Mouse (Mus musculus) cerebellum, postnatal 25 days (tissue): ENCODE results near the gene Gm18596.

Source experiments
- DNase-seq, 2 experiments: peaks; one replicate each; pipeline ENCODE4 v3.0.0; 2021; ENCODE audit warnings: mixed read lengths in 2 of 2

Gm18596 gene

DNA sequence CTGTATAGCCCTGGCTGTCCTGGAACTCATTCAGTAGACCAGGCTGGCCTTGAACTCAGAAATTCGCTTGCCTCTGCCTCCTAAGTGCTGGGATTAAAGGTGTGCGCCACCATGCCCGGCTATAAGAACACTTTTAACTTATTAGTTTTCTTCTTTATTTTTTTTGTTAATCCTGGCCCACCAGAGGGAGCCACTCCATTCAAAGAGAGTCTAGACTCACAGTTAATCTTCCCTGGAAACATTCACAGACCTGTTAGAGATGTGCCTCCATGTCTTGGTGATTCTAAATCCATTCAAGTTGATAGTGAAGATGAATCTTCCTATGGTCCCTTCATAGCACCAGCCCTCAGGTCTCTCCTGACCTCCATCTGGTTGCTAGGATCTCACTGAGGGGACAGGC is 32.6 kb downstream of the Gm18596 start:
- no peak for DNase-seq

DNA sequence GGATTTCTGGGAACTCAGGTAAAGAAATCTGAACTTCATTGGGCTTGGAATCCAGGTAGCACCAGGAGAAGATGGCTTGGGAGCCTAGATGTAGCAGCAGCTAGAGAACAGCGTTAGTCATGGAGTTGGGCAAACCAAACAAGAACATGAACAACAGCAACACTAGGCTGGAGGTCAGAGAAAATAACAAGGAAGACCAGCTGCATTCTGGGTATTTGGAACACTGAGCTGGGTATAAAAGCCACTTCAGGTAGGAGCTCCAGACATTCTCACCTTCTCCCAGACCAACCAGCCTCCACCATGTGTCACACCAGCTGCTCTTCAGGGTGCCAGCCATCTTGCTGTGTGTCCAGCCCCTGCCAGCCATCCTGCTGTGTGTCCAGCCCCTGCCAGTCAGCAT is 36.1 kb downstream of the Gm18596 start, which contains the start of gene Gm10272:
Gm10272 (plus strand) TSS at position 301 of the 400 bp plus-strand sequence.
- no peak for DNase-seq

DNA sequence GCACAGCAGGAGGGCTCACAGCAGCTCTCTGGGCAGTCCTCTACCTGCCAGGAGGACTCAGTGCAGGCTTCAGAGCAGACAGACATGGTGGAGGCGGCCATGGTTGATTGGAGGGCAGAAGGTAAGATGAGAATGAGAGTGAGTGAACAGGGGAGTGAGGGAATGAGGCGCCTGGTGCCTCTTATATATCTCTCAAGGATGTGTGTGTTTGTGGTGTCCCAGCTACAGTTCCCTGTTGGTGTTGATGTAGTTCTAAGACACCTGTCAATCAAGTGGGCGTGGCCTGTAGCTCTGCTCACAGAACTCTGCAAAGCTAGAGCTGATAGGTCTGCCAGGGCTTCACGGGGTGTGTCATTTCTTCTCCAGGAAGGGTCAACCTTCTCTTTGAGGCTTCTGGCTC is 45.3 kb downstream of the Gm18596 start, which contains the start of gene Gm9508:
Gm9508 (minus strand) TSS at position 101 of the 400 bp plus-strand sequence.
- no peak for DNase-seq
